Mouse (Mus musculus): Measurements from ENCODE around the gene Jmjd1c.
A peak's percentile ranks its signal among the peaks of the same experiment; 100 is the strongest.
"Not testable (repeated sequence)": the region's sequence is repeated elsewhere in the genome, so short reads cannot be mapped to it uniquely, and the experiment has no call there.

The Jmjd1c gene

DNA sequence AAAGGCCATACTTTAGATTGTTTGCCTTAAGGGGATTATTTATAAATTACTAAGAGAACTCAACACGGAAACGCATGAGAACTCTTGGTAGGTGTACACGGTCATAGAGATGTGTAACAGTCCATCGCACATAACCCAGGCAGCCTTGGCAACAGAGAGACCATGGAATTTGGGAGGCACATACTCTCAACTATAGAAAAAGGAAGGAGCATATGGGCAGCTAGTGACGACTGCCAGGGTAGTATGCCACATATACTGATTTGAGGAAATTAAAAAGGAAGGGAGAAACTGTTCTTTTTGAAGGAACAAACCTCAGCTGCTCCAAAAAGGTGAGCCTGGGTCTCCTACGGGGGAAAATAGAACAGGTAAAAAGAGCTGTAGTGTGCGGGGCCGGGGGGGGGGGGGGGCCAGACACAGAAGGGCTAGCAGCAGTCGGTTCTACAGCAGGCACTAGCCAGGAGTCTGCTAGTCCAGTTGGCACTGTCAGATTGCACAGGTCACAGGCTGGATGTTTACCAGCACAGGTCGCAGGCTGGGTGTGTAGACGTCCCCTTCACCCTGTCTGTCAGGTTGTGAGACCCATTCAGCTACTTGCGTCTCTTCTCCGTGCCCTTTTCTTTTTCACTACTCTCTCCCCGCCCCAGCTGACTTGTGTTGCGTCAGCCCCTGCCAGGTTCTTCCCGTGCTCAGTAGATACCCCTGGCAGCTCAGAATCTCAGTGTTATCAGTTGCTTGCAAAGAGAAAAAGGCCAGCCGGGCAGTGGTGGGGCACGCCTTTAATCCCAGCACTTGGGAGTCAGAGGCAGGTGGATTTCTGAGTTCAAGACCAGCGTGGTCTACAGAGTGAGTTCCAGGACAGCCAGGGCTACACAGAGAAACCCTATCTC, 9.6 kb downstream of the Jmjd1c start:
- peak; percentile 67 for DNase-seq

DNA sequence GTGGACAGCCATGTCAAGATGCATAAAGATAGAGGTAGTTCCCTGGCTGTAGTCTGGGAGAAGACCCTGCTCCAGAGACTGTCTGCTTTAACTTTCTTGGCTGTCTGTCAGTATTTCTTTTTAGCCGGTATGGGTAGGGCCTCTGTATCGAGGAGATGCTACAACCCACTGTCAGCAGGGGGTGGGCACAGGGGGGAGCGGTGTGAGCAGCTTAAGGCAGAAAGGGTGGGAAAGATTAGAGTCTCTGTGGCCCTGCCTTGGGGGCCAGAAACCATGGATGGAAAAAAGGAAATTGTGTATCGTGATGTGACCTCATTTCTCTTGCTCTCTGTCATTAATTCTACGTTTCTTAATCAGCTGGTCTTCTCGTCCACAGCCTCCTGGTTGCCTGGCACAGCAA, 10.5 kb downstream of the Jmjd1c start:
- no peak for DNase-seq

DNA sequence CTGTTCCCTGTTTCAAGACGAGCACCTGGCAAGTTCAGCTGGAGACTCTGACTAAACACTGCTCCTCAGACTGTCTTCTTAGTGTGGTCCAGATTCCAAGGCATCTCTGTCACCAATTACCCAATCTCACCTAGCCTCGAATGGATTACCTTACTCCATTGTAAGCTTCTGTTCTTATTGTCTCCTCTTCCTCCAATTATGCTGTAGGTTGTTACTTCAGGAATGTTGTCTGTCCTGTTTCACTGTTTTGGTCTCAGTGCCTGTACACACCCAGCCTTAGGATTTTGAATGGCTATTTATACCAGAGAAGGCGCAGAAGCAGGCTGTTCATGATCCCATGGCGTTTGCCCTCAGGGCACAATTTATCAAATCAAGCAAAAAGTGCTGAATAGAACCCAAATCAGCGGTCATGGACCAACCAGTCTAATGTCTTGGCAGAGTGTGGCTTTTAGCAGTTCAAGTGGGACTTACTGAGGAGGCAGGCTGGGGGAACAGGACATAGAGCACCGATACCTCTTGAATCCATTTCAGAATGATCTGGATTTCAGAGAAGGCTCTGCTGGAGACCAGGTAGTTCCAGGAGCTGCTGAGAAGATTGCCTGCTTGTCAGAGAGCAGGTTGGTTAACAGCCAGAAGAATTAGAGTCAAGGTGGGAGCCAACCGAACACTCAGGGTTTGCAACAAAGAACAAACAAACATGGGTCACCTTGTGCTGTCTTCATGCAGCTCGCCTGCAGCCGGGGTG, 11.3 kb downstream of the Jmjd1c start:
- DNase-seq = no peak

DNA sequence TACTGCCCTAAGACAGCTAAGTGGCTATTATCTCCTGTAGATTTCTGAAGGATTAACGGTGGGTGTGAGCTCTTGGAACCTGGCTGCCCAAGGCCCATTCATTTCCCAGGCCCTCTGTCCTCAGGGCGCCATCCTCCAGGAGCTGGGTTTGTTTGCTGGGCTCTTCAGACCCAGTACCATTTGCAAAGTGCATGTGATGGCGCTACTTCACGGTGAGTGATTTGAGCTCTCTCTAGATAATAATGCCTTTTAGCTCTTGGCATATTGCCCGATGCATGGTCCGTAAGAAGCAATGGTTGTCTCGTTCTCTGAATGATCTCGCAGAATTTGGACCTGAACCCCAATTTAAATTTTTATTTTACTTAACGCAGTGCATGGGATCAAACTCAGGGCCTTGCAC, 12.2 kb downstream of the Jmjd1c start:
- DNase-seq = no peak

DNA sequence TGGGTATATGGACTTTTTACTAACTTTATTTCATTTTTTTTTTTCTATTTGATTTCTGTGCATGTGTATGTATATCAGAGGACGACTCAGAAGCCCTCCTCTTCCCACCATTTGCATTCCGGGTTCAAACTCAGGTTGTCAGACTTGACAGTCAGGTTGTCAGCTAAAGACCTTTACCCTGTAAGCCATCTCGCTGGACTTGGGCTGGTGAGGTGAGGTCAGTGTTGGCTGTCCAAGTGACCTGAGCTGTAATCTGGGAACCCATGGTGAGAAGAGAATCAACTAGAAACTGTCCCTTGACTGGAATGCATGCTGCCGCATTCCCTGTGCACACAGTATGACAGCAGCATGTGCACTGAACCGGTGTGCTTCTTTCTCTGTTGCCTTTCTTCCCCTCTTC, 13.7 kb downstream of the Jmjd1c start:
- DNase-seq = no peak

DNA sequence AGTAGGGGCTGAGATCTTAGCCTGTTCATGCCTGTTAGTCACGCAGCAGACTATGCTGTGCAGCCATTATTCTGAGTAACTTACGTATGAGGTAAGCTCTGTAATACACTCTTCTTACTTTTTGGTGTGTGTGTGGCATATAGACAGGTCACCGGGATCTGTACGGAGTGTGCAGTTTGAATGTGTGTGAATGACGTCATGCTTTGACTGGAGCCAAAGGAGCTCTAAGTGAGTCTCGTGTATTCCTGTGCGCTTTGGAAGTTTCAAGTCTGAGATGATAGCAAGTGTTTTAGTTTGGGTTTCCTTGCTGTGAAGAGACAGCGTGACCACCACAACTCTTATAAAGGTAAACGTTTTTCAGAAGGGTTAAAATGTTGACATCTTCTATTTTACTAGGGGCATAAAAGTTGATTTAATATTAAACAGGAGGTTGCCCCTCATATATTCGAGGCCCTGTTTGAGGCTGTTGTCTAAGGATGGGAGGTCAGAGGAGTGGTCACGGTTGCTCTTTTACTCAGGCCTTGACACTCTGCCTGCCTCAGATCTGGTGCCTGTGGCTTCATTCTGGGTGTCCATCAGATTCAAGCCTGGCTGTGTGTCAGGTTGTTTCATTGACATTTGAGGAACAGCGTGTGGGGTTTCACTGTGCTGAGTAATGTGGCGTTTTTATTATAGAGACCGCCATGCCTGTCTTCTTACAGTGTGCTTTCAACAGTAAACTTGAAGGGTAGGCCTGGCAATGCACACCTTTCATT, 15.3 kb downstream of the Jmjd1c start:
- DNase-seq = no peak

DNA sequence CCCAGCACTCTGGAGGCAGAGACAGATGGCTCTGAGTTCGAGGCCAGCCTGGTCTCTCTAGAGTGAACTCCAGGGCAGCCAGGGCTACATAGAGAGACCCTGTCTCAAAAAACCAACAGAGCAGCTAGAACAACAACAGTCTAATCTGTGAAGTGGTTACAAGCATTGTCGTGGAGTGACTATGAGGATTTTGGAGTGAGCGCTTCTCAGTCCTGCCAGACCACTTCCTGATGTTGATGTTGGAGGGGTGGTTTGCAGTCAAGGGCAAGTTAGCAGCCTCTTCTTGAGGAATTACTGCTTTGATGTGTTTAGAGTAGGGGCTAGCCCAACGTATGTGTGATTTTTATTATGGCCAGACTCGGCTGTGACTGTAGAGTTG, 15.9 kb downstream of the Jmjd1c start:
- DNase-seq = no peak

DNA sequence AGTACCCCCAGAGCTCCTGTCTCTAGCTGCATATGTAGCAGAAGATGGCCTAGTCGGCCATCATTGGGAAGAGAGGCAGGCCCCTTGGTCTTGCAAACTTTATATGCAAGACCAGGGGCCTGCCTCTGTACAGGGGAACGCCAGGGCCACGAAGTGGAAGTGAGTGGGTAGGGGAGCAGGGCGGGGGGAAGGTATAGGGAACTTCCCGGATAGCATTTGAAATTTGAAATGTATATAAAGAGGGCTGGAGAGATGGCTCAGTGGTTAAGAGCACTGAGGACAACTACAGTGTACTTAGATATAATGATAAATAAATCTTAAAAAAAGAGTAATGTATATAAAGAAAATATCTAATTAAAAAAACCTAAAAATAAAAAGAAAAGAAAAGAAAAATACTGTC, 17.0 kb downstream of the Jmjd1c start:
- not testable (repeated sequence) for DNase-seq

DNA sequence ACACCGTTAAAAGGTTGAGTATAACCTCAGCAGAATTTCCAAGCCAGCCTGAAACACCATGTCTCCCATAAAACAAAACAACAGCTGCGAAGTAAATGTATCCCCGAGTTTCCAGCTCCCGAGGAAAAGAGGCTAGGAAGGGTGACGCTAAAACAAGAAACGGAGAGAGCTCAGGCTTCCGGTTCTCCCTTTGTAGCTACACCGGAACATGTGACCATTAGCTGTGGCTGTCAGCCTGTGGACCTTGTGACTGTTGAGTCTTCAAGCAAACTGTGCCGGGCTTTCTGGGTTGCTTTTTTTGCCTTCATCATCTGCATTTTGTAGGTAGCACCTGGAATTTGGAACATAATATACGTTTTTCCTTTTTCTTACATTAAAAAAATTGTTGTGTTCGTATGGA, 17.9 kb downstream of the Jmjd1c start:
- no peak for DNase-seq

DNA sequence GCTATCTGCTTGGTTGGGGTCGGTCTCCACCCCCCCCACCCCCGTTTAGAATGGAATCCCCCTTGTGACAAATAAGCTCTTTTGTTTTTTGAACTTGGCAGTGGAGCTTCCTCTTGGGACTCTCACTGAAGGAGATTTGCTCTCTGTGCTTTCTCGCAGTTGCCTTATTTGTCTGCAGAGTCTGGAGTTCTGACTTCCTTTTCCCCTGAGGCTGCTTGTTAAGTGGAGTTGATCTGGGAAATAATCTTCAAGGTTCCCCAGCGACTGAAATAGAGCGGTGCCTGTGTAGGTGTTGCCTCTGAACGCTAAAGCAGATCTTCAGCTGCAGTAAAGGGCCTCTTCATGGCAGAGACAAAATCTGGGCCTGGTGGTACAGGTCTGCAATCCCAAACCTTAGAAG, 19.2 kb downstream of the Jmjd1c start:
- DNase-seq = no peak

DNA sequence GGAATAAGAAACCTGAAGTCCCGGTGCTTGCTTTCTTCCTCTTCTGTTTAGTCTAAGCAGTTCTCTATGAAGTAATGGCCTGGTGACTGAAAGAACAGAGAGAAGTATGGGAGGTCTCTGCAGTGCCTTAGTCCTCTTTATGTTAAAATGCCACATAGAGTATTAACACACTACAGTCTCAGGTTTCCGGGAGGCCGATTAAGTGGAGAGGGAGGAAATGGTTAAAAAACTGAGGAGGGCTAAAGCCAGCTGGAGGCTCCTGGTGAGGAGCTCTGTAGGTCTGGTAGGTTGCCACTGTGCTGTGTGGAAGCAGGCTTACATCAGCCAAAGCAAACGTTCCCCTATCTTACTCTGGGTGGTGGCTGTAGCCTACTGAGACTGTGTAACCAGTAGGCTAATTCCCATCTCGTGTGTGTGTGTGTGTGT, 19.8 kb downstream of the Jmjd1c start:
- no peak for DNase-seq

DNA sequence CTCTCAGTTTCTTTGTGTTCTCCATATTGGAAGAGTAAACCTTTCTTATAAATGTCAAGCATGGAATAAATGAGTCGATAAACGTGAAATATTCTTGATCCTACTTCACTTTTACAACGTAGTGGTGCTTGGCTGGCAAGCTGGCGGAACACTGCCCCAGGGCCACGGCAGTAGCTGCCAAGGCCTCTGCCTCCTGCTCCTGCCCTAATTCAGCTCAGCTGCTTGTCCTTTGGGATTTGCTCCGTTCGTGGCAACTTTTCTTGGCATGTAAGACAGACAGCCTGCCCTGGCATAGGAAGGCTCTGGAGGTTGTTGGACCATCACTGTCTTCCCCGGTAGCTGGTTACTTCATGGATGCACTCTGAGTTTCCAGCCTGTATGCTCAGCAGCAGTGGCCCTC, 20.3 kb downstream of the Jmjd1c start:
- DNase-seq = peak; percentile 45

DNA sequence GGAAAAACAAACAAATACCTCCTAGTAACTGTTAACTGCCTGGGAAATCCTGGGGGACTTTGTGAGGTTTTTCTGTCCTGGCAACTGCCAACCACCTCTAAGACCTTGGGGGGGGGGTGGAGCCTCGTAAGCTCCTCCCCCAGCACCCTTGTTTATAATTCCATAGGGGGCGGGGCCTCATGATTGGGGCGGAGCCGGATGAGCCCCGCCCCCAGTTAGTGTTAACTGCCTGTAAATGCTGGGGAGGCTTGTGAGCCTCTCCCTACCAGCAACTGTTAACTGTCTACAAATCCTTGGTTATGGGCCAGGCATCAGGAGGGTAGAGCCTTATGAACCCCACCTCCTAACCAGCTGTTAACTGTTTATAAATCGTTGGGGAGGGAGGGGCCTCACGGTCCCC, 23.4 kb downstream of the Jmjd1c start:
- DNase-seq = no peak

DNA sequence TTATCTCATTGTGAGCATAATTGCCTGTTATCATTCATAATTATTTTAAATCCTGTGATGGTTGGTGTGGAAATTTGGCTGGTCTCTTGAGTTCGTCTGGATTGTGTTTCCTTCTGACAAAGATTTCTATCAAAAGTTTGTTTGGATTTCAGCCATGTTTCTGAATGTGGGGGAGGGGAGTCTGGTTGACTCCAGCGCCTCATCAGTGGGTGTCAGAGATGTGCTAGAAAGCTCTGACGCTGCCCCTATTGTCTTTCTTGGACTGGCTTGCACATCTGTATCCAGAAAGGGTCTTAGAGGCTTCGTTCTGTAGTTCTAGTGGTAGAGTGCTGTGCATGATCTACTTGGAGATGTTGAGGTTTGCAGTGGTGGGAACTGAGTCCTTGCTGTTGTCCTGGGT, 24.3 kb downstream of the Jmjd1c start:
- no peak for DNase-seq

DNA sequence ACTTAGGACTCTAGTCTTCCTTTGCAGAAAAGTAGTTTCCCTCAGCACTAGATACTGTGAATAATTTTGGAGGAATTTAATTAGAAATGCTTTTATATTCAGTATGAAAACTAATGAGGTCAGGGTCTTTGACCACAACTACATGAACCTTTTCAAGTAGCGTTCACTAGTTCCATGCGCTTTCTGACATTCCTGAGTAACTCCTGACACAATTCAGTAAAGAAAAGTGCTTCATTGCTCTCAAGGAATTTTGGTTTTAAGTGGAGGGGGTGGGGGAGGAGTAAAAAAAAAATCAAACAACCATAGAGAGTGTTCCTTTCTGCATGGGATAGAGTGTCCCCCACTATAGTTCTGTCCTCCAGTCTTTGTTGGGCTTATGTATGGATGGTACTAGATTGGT, 24.7 kb downstream of the Jmjd1c start:
- DNase-seq = no peak

DNA sequence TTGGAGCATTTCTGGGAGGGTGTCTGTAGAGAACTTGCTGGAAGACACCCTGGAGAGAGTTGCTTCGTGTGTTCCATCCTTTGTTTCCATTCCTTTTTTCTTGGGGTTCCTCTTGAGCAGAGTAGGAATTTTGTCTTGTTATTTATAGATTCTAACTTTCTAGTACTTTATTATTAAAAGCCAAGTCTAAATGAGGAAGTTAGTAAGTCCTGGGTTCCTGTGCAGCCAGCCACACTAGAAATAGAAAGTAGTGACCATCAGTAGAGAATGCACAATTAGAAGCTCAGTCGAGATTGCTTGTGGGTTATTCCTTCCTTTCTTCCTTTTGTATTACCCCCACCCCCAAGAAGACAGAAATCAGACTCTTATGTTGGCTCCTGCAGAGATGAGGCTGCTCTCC, 27.8 kb downstream of the Jmjd1c start:
- DNase-seq = no peak

DNA sequence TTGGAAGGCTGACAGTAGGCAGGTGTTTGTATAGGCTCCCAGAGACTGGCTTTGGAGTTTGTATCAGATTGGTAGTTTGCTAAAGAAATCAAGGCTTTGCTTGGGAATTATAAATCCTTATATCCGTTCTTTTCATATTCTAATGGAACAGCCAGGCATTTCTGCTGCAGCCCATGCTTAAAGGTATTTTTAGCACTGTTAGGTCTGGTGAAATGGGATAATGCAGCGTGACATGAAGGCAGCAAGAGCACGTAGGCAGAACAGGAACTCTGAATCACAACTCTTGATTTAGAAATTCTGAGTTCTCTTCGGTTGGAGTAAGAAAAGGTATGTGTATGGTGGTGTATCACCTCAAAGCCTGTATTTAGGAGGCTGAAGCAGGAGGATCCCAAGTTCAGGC, 28.2 kb downstream of the Jmjd1c start:
- no peak for DNase-seq

DNA sequence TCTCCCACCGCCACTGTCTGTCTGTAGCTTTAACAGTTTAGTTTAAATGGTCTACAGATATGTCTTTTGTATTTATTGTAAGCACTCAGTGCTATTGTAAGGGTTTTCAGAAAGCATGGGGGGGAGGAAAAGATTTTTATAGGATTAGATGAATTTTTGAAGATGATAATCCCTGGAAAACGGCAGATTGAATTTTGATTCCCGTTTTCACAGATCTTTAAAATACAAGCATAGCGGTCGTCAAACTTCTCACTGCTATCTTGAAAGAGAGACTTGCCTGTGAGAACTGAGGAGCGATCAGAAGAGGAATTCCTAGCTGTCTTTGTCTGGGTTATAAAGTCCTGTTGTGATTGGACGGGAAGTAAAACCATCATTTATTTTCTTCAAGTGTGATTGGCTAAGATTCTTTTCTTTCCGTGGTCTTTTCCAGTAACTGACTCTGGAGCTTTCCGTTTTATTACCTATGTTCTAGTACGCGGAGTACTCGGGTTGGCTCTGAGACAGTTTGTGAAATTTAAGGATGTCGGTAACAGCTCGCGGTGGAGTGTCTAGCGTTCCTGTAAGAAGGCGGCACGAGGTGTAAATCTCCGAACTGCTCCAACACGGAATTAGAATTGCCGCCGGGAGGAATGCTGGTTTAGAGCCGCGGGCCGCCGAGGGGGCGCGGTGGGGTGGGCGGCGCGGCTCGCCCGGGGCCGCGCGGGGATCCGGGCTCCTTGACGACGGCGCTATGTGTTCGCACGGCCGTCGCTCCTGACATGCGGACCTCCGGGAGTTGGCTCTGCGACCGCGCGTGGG, 30.3 kb downstream of the Jmjd1c start:
- no peak for DNase-seq

DNA sequence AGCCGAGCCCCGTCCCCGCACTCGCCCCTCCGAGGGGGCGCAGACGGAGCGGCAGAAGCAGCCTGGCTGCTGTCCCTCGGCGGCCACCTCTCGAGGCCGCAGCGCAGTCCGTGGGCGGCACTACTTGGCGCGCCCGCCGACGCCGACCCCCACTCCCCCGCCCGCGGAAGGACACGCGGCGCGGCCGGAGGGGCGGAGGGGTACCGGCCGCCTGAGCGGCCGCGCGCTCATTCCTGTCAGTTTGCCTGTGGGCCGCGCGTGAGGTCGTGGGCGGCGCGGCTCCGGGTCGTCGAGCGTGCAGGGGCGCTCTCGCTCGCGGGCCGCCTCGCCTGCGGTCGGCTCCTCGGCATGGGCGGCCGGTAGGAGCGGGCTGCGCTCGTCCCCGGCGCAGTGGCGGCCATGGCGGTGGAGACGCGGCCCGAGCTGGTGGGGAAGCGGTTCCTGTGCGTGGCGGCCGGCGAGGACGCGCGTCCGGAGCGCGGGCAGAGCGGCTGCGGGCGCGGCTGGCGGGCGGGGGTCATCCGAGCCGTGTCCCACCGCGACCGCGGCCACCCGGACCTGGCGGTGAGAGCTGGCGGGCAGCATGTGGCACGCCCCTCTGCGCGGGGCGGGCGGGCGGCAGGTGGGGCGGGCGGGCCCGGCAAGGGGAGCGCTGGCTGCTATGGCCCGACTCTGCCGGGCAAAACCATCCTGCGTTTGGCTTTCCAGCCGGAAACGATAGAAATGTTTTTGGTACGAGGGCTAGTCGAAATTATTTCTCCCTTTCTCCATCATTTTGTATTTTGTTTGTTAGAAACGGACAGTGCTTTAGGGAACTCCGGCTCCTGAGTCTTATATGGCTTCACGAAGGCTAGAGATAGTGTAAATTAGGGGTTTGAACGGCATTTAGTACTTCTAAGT, 31.2 kb downstream of the Jmjd1c start:
- DNase-seq = no peak

DNA sequence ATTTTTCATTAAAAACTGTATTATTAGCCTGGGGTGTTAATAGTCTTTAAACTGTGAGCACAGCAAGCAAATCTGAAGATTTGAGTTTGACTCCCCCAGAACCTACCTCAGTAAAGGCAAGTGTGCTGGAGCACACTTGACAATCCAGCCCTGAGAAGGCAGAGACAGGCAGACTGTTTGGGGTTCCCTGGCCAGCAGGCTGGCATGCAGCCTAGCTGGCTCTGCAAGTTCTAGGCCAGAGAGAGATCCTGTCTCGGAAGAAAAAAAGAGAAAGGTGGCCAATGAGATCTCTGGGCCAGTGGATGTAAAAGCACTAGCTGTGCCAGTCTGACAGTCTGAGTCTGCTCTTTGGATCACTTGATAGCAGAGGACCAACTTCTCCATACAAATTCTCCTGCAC, 33.6 kb downstream of the Jmjd1c start:
- peak; percentile 57 for DNase-seq

DNA sequence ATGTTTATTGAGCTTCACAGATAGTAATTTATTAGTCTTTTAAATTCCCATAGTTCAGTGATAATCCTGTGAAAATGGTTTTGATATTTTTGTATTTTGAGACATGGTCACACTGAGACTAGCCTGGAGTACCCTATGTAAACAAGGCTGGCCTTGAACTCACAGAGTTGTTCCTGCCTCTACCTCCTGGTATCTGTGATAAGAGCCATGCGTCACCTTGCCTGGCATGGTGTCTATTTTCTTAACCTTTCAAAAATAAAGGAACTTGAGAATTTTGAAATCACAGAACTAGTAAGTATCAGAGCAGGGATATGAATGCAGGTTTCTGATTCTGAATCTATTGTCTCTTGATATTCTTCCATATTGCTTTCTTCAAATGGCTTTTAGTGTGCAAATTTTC, 35.8 kb downstream of the Jmjd1c start:
- DNase-seq = no peak

DNA sequence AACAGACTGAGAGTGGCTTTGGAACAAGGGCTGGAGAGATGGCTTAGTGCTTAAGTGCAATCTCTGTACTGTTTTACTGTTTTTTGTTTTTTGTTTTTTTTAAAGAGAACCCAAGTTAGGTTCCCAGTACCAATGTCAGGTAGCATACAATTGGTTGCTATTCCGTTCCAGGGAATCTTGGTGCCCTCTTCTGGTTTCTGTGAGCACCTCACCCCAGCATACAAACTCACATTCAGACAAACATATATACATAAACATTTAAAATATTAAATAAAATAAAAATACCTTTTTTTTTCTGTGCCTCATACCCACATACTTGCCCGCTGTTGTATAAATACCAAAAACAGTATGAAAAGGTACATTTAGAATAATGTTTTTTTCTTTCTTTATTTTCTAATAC, 38.4 kb downstream of the Jmjd1c start:
- DNase-seq = no peak

Data from cerebellum, adult 8-10 months (tissue).